Mouse (Mus musculus): ENCODE measurements around the gene Surf1.

DNA sequence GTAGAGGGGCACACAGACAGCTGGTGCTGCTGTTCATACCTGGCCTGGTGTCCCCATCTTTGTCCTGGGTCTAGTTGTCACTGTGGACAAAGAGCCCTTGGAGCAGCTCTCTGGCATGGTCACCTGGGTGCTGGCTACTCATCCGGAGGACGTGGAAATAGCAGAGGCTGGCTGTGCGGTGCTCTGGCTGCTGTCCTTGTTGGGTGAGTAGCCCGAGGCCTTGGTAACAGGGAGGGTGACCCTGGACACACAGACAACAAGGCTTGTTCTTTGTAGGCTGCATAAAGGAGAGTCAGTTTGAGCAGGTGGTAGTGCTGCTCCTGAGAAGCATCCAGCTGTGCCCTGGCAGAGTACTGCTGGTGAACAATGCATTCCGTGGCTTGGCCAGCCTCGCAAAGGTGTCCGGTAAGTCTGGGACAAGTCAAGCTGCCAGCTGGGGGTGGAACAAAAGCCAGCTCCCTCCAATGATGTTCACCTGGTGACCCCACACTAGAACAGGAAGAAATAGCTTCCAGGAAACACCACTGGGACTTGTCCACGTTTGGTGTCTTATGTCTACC is 35.1 kb upstream of the Surf1 start:
- TF ChIP-seq CTCF (IDR thresholded peaks at IDR 0.05; ENCODE audit: borderline replicate concordance, insufficient read depth, low read depth, low read length) = no peak
- TF ChIP-seq POLR2A (IDR thresholded peaks at IDR 0.05; ENCODE audit: borderline replicate concordance, insufficient read depth, low read length) = no peak
